Mouse (Mus musculus) testis, postnatal 10 days (tissue): Measurements from ENCODE around the gene Hist1h4f.

Source experiments
- DNase-seq: peaks from one replicate; pipeline ENCODE4 v3.0.0; 2021; ENCODE audit warnings: low spot score

Gene Hist1h4f

DNA sequence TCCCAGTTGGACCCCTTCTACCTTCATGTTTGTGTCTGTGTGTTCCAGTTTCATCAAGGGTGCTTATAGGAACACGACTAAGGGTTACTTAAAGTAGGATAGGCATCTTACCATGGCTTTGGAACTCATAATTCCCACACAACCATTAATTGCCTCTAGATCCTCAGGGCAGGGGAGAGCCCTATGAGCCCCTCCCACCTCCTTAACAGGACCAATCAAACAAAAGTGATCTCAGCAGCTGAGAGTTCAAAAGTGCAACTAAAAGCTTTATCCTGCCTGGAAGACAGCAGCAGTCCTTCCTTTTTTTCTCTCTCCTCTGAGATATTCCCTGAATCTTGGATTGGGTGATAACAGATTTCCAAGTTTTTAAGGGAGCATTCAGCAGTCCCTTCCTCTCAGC, 41.3 kb downstream of the Hist1h4f start:
- no peak for DNase-seq

DNA sequence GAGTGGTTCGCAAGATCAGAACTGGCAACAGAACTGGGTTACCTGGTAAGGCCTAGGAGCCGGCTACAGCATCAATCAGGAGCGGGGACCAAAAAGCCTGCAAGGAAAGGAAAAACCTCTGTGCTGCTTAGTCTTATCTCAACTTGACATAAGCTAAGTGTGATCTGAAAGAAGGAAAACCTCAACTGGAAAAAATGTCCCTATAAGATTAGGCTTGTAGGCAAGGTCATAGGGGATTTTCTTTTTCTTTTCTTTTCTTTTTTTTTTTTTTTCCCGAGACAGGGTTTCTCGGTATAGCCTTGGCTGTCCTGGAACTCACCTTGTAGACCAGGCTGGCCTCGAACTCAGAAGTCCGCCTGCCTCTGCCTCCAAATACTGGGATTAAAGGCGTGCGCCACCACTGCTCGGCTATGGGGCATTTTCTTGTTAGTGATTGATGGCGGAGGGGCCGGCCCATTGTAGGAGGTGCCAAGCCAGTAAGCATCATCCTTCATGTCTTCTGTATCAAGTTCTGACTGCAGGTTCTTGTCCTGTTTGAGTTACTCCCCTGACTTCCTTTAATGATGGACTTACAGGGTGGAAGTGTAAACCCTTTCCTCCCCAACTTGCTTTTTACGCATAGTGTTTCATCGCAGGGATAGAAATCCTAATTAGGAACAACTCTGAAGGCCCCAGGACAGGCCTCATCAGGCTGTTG, 44.5 kb downstream of the Hist1h4f start:
- no peak for DNase-seq

DNA sequence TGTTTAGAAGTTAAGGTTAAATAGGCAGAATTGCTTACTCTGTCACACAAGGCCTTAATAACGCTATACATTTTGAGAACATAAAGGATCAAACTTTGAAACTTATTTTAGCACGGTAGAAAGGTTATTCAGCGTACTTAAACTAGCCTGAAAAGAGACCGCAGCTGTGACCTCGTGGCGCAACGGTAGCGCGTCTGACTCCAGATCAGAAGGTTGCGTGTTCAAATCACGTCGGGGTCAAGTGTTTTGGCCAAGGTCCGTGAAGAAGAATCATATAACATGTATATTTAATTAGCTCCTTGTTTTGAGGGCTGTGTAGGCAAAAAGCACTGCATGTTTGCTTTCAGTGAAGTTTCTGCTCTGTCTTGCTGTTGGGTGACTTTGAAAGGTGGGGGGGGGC, 45.1 kb downstream of the Hist1h4f start:
- DNase-seq, result no peak

DNA sequence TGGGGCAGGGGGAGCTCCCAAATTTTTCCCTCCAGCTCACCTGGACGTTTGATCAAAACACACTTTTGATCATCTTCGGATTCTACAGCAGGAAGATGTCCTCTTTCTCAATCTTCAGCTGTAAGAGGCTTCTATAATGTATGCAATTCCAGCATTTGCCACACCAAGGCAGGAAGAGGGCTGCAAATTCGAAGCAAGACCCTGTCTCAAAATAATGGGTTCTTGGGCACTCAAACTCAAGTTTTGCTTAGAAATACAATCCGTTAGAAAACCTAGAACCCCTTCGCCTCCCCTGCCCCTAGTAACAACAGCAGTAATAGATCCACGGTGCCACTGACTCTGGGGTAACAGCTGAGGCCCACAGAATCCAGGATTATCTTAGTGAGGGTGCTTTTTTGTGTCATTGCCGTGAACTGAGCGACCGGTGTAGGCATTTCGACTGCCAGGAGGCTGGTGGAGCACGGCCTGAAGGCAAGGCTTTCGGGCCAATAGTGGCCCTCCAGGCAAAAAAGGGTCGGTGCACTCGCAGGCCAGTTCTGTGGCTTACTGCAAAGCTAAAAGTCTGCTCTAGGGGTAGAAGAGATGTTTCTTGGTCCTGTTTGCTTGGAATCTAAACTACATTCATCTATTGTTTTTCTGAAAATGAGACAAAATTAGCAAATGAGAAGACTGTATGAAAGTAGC, 45.6 kb downstream of the Hist1h4f start:
- no peak for DNase-seq

DNA sequence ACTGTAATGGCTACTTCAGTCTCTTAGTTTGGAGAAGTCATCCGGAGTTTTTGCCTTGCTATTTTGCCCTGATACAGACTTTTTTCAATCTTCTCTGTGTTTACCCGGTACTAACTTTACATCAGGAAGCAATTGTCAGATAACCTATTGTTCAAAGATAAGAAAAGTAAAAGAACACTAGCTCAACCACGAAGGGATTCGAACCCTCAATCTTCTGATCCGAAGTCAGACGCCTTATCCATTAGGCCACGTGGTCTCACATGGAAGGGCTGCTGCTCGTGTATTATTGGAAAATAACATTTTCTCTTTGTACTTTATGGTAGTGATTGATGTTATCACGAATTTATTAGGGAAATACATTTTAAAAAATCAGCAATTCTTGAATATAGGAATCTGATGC, 47.7 kb downstream of the Hist1h4f start:
- DNase-seq, result no peak

DNA sequence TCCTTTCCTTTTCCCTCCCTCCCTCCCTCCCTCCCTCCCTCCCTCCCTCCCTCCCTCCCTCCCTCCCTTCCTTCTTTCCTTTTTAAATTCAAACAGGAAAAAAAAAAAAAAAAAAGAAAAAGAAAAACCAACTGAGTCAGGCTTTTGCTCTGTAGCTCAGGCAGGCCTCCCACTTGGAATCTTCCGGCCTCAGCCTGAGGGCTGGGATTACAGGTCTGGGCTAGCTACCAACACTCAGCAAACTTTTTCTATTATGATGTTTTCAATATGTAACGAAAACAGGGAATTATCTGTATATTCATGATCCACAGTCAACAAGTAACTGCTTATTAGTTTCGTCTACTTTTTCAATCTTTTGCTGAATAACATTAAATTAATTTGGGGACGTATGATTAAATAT, 48.5 kb downstream of the Hist1h4f start:
- DNase-seq, result no peak

DNA sequence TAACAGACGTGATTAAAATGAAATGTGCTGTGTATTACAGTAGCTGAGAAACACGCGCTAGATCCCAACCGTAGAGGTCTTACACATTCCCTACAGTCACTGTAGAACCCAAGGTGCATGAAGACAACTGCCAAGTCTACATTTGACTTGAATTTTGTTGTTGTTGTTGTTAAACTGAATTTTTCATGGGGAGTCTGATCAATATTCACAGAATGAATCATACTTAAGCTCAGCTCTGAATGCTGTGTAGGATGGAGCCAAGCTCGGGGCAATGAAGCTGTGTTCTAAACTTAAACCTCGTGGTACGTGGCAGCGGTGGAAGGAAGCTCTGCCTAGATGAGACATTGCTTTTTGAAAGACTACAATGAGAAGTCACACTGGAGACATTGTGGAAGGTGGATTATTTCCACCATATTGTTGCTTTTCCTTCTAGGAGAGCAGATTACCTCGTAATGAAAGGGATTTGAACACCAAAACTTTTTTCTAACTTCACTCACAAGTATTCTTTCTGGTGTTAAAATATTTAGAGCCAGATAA, 49.3 kb downstream of the Hist1h4f start:
- no peak for DNase-seq

DNA sequence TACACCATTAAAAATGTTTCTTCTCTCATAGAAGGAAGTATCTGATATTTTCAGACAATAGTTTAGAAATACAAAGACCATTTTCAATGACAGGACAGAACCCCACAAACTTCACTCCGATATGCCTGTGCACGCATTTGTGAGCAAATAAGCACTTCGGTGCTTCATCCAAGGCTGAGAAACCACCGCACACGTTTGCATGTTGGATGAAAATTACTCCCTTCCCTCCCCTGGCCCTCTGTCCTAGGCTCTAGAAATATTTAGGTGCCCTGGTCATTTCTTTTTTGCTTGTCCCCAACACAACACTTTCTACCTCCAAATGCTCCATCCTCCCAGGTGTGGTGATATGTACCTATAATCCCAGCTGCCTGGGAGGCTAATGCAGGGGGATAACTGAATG, 49.9 kb downstream of the Hist1h4f start:
- no peak for DNase-seq
